Mouse (Mus musculus): ENCODE results near the gene Casr.

Gene Casr

GRCm38 (mm10) chr16:36516355-36516754, 45.6 kb downstream of the Casr start:
- no peak for DNase-seq (ENCODE audit: low spot score)

DNA sequence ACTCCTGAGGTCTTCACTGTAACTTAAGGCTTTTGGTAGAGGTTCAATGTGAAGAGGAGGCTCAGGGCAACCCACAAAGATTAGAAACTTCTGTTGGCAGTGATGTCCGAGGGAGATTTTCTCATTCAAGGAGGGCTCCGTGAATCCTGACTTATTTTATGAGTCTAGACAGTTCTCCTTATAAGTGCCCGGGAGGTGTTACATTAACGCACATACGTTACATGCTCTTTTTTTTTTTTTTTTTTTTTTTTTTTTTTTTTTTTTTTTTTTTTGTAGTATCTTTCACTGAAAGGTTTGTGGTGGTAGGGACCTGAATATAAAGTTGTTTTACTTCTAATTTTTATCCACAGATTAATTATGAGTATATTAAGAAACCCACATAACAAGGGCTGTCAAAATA, 54.6 kb downstream of the Casr start:
- no peak for DNase-seq (ENCODE audit: low spot score)

DNA sequence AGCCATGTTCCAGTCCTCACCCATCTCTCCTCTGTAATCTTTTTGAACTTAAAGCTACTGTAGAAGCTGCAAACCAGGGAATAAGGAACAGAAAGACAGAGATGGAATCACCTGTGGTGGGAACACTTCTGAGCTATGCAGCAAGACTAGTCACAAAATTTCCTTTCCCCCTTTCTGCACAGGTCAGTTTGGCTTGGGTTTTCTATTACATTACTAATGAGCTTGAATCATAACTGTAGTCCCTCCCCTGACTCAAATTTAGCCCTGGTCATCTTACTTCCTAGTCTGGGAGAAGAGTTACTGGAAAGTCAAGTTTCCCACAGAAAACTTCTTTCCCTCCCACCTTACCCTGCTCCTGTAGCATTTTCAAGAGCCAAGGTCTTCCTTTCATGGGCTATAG, 55.1 kb downstream of the Casr start:
- no peak for DNase-seq (ENCODE audit: low spot score)

DNA sequence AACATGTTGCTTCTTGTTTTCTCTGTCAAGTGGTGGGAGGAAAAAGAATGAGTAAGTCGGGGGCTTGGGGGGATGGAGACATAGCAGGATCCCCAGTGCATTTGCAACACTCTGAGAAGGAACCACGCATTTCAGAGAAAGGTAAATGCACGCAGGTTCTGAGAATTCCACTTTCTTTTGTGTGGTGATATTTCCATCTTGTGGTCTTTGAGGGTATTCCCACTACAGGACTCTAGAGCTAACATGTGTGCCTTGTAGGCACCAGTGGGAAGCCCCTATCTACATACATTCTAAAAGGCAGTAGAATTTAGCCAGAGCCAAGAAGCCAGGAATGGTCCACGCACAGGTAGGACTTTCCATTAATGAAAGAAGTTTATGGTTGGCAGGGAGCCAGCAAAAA, 56.0 kb downstream of the Casr start:
- peak; percentile 39 for DNase-seq (ENCODE audit: low spot score)

DNA sequence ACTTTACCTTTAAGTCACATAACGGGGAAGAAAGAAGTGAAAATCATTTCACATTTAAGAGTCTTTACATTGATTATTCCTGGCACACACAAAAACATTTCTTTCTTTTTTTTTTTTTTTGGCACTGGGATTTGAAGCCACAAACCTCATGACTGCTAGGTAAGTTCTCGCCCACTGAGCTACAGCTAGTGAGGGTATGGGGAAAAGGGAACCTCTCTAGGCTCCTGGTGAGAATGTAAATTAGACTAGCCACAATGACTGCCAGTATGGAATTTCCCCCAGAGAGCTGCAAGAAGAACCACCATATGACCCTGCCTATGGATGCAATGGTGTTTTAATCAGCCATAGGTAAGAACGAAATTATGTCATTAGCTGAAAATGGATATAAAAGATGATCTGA, 56.8 kb downstream of the Casr start:
- DNase-seq (ENCODE audit: low spot score) = no peak

DNA sequence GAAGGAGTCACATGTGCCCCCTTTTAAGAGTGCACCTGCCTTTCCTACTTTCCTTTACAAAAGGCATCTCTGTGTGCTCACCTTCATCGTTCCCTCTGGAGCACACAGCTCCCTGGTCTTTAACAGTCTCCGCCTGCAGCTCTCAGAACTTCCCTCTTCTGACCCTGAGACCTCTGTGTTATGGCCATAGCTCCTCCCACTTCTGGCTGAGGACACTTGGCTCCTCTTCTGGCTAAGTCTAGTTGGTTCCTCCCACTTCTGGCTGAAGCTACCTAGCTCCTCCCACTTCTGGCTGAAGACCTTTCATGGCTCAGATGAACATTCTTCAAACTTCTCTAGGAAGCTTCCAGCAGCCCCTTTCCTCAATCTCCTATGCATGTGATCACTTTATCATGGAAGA, 59.7 kb downstream of the Casr start:
- no peak for DNase-seq (ENCODE audit: low spot score)

DNA sequence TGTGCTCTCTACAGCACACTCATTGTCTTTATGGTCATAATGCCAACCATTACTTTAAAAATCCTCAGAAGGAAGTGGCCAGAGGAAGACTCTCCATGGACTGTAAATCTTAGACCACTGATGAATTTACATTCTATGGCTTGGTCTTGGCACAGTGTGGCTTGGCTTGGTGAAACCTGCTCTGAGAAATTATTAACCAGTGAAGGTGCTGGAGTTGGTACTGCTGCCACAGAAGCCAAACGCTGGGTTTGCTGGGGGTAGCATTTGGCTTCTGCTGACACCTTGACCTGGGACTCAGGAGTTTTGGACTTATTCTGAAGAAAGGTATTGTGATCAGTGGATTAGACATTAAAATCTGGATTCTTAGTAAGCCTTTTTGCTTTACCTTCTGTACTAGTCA, 69.5 kb downstream of the Casr start:
- no peak for DNase-seq (ENCODE audit: low spot score)

- no peak for DNase-seq (ENCODE audit: low spot score)
These were observed 85.1 kb downstream of the Casr start for GRCm38 (mm10) chr16:36476866-36477265.

DNA sequence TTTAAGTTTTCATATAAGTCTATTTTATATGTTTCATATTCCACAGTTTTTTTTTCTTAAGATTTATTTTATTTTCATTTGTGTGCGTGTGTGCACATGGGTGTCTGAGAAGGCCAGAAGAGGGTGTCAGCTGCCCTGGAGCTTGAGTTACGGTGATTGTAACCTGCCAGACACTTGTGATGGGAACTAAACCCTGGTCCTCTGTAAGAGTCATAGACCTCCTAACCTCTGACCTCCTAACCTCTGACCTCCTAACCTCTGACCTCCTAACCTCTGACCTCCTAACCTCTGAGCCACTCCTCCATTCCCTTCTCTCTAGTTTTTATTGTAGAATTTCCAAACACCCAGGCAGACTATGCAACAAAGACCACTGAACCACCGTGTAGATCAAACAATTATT, 86.4 kb downstream of the Casr start:
- DNase-seq (ENCODE audit: low spot score) = no peak

- no peak for DNase-seq (ENCODE audit: low spot score)
These were observed 87.1 kb downstream of the Casr start for GRCm38 (mm10) chr16:36474849-36475248.

DNA sequence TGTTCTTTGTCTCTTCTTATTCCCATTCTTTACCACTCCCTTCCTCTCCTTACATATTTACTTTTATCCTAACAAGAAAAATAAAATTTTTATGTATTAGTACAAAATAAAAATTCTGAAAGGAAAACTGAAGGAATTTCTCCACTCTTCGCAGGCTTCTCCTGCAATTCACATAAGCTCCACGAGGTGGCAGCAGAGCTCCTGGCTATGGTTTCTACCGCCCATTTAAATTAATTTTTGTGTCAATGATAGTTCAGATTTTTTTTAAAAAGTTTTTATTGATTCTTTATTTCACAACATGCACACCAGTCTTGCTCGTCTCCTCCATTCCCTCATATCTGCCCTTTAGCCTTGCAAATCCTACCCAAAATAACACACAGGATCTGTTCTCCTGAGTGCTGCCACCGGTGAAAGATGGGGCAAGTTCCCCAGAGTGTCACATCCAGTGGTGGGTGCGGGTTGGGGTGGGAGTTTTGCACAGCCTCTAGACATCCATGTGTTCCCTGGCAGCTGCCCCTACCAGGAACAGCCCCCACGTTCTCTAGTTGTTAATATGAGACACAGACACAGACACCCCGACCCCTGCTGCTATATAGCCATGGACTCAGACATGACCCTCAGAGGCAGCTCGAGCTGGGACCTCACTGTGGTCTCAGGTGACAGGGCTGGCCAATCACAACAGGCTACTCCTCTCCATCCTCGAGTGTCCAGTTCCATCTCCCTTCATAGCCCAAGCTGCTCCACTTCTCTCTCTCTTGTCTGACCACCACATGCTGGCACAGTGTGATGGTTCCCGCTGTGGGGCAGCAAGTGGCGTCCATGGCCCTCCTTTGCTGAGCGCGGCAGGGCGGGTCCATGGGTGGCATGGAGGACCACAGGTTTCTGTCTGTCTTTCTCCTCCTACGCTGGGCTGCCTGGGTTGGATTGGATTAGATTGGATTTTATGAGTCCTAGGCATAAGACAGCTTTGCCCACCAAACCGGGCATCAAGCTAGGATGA, 88.4 kb downstream of the Casr start:
- DNase-seq (ENCODE audit: low spot score) = peak; percentile 63

- DNase-seq (ENCODE audit: low spot score) = peak; percentile 70
These were observed 90.8 kb downstream of the Casr start for GRCm38 (mm10) chr16:36471066-36471633.

DNA sequence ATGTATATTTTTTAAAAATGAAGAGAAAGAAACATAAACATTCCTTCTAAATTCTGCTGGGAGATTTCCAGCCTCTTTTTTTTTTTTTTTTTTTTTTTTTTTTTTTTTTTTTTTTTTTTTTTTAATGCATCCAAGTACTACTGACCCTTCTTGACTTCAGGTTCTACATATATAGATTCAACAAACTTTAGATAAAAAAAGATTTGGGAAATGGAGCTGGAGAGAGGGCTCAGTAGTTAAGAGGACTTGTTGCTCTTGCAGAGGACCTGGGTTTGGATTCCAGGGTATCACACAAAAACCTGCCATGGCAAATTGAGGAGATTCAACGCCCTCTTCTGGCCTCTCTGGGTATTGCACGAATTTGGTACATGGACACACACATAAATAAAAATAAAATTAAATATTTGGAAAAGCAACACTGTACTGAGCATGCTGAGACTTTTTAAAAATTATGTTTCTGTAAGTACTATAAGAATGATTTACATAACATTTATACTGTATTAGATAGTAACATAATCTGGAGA, 91.9 kb downstream of the Casr start:
- DNase-seq (ENCODE audit: low spot score) = peak; percentile 68

DNA sequence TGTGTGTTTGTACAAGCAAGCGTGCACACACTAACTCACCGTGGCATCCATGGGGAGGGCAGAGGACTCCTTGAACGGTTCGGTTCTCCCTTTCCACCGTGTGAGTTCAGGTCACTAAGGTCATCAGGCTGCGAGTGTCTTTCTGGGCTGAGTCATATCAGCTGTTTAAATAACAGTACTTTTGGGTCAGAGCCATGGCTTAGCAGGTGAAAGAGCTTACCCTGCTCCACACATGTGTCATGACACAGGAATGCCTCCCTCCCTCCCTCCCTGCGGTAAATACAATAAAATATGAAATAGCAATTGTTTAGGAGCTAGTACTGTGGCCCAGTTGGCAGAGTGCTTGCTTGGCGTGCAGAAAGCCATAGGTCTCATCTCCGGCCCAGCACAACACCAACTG, 92.6 kb downstream of the Casr start:
- DNase-seq (ENCODE audit: low spot score) = no peak

- no peak for DNase-seq (ENCODE audit: low spot score)
These were observed 93.1 kb downstream of the Casr start for GRCm38 (mm10) chr16:36468862-36469261.

DNA sequence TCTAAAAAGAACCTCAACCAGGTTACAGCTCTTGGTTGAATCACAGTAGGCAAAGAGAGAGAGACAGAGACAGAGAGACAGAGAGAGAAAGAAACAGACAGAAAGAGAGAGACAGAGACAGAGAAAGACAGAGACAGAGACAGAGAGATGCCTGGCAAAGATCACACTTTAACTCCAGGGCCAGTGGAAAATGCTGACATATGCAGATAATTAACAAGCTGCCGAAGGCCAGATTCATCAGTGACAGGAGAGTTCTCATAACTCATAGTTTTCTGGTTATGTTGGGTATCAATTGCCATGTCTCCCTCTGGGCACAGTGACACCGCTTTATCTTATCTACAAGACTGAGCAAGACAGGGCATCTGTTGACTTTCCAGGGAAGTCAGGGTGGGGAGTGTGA, 94.0 kb downstream of the Casr start:
- no peak for DNase-seq (ENCODE audit: low spot score)

GRCm38 (mm10) chr16:36465436-36465835, 96.5 kb downstream of the Casr start:
- no peak for DNase-seq (ENCODE audit: low spot score)

DNA sequence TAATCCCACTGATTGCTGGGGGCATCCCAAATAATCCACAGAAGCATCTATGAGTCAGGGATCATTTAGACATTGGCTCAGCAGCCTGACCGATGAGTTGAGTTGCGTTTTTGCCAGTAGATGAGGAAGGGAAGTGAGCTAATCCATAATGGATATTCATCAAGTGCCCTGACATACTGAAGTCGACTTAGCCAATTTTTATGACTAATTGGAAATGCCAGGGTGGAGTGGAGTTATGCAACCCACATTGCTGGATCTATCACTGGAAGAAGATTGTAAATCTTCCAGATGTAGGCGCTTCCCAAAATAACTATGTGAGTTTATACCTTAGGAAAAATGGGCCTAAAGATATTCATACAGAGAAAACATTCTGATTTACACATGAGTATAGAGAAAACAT, 97.9 kb downstream of the Casr start:
- no peak for DNase-seq (ENCODE audit: low spot score)

DNA sequence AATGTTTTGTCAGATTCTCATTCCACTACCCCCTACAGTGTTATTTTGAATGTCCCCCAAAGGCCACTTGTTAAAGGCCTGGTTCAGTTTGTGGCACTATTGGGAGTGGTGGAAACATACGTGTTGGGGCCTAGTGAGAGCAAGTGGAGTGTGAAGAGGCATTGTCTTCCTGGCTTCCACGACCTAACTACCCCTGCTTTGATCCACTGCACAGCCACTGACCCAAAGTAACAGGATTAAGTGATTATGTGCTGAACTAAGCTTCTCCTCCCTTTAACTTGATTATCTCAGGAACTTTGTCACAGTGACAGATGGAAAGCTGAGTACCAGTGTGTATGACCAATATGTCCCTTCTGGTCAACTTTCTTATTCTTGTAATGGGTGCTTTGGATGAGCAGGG, 101.5 kb downstream of the Casr start:
- DNase-seq (ENCODE audit: low spot score) = peak; percentile 81

DNA sequence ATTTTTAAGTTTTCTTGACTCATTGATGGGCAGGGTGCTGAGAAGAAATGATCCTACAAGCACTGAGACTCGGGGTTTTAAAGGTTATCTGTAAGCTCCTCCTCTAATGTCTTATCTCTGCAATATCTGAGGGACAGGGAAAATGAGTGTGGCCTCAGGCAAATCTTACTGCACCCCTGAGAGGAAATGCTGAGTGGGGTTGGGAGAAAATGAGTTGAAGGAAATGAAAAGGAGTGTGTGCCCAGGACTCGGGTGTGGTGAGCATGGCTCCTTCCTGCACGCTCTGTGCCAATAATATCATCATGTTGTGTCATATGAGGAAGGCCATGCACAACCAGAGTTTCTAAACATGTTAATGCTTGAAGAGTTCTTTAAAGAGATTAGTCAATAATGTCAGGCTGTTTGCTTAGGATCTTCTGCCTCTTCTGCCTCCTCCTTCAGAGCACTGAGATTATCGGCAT, 106.6 kb downstream of the Casr start, which contains the start of gene Stfa3:
Stfa3 (minus strand) TSS at position 51 of the 461 bp plus-strand sequence.
- no peak for DNase-seq (ENCODE audit: low spot score)
